Mouse (Mus musculus) limb, embryonic 10.5 days (tissue): Measurements from ENCODE around the gene Sgms2. TPM values are rescaled to one million over a fixed set of nuclear protein-coding genes. Genes with fewer than 3 reads are reported as not detected.
"Not testable (repeated sequence)": the region's sequence is repeated elsewhere in the genome, so short reads cannot be mapped to it uniquely, and the experiment has no call there.

ENCODE experiments used
- DNase-seq: peaks from one replicate; pipeline ENCODE4 v3.0.0-alpha.2; 2017; ENCODE audit warnings: low spot score
- H3K27ac ChIP-seq: fragments of 300-500 bp; sonication (generic); 2 replicates; pipeline ENCODE4 v1.5.1; 2016; ENCODE audit warnings: mild to moderate bottlenecking
- H3K27me3 ChIP-seq: fragments of 300-500 bp; sonication (generic); 2 replicates; pipeline ENCODE4 v1.6.1; 2016; ENCODE audit warnings: low read depth, mild to moderate bottlenecking; ENCODE audit not compliant: poor library complexity, severe bottlenecking
- H3K36me3 ChIP-seq: fragments of 300-500 bp; sonication (generic); 2 replicates; pipeline ENCODE4 v1.6.1; 2016; ENCODE audit warnings: mild to moderate bottlenecking, moderate library complexity
- H3K4me1 ChIP-seq: fragments of 300-500 bp; sonication (generic); 2 replicates; pipeline ENCODE4 v1.6.1; 2016
- H3K4me3 ChIP-seq: fragments of 300-500 bp; sonication (generic); 2 replicates; pipeline ENCODE4 v1.5.1; 2016; ENCODE audit warnings: mild to moderate bottlenecking, moderate library complexity
- H3K9me3 ChIP-seq: fragments of 300-500 bp; sonication (generic); replicated peaks from 2 replicates; pipeline ENCODE4 v1.6.1; 2016; ENCODE audit warnings: mild to moderate bottlenecking
- WGBS: fragments of 180-500 bp; shearing (Covaris S2); methylation state at CpG from one replicate; pipeline ENCODE4 v1.1.7; 2016; 5-methylcytosine and 5-hydroxymethylcytosine counted together
- polyA plus RNA-seq: library from polyadenylated mRNA; unstranded; fragments of >200 nt; fragmentation: Nextera tagmentation; extraction: Ambion mirVana; gene quantifications from 2 replicates; pipeline ENCODE4 v1.2.1, GENCODE M21; 2016

Sgms2 gene
- polyA plus RNA-seq, 1 experiment from 2014 or later = 1.3 TPM

DNA sequence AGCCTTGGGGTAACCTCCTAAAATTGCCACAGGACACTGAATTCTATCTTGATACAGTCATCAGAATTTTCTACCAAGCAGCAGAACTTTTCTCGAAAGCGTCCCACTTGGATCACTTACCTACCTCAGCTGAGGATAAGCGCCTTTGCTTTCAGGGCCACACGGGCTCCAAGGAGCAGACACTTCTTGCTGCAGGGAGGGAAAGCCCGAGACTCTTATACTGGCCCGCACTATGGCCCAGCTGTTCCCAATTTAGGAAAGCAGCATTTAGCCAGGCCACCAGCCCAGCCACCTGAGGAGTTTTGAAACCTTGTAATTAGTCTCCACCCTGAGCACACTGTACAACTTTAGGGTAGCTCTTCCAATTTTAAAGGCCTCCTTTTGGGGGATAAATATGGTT, 147.9 kb downstream of the Sgms2 start:
- no peak overlapping the region for H3K4me3 ChIP-seq
- 34% methylated on average over 6 of the region's 6 CpGs for WGBS
- H3K4me1 ChIP-seq = peaks cover 35% of the 10 kb centered on the region
- no peaks in the 10 kb centered on the region for H3K9me3 ChIP-seq
- H3K27ac ChIP-seq = peak overlapping the region; percentile 51
- no peaks in the 10 kb centered on the region for H3K36me3 ChIP-seq
- H3K27me3 ChIP-seq = no peaks in the 10 kb centered on the region
- DNase-seq = peak; percentile 70

DNA sequence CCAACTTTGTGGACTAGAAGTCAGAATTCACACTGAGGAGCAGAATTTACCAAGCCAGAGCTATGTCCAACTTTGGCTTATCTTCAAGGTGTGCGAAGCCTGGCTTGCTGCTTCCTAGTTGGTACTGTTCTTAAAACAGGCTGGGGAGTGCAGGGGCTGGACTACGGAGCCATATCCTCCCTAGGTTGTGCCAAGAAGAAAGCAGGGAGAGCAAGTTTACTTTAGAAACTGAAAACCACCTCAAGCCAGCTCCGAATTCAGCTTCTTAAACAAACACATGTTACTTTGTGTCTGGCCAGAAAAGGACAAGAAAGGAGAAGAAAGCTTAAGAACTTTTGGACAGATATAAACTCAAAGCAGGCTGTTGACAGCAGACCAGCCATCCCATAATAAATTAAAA, 150.3 kb downstream of the Sgms2 start:
- no peaks in the 10 kb centered on the region for H3K36me3 ChIP-seq
- DNase-seq = no peak
- H3K9me3 ChIP-seq = no peaks in the 10 kb centered on the region
- H3K4me1 ChIP-seq = peaks cover 37% of the 10 kb centered on the region
- peak overlapping the region; percentile 58 for H3K27ac ChIP-seq
- 72% methylated on average over 3 of the region's 3 CpGs for WGBS
- H3K4me3 ChIP-seq = no peak overlapping the region
- H3K27me3 ChIP-seq = no peaks in the 10 kb centered on the region

DNA sequence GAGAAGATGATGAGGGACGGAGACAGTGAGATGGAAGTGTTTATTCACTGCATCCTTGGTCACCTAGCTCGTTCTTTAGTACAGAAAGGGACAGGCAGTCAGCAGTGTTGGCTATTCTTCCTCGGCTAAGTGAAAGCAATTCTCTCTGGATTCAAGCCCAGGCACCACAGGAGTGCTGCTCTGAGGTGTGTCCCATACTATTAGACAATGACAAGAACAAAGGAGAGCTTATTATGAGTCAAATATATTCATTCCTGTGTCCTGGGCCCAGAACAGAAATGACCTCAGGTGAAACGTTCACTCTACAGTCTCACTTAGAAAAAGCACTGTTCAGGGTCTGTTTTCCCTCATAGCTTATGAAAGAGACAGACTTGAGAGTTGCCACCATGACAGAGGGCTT, 151.9 kb downstream of the Sgms2 start:
- H3K27ac ChIP-seq = no peak overlapping the region
- H3K27me3 ChIP-seq = no peaks in the 10 kb centered on the region
- H3K4me3 ChIP-seq = no peak overlapping the region
- no peaks in the 10 kb centered on the region for H3K36me3 ChIP-seq
- H3K9me3 ChIP-seq = no peaks in the 10 kb centered on the region
- WGBS = 90% methylated on average over 4 of the region's 4 CpGs
- H3K4me1 ChIP-seq = peaks cover 48% of the 10 kb centered on the region
- DNase-seq = no peak

DNA sequence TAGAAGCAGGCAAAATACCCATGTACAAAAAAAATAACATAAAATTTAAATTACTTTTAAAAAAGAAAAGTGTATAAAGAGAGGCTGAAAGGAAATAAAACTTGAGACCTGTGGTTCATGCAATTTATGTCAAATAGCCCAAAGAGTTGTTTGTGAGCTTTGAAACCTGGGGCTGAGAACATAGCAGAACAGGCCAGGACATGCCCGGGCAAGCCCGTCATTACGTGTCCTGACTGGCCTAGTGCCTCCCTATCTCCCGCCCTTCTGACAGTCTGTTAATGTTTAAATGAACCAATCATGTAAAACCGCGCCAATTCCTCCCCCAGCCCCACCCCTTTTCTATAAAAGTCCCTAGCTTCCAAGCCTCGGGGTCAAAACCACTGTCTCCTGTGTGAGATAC, 153.5 kb downstream of the Sgms2 start:
- H3K27ac ChIP-seq, H3K36me3 ChIP-seq, DNase-seq, H3K27me3 ChIP-seq, H3K4me3 ChIP-seq, H3K9me3 ChIP-seq: not testable (repeated sequence)
- H3K4me1 ChIP-seq = peaks cover 48% of the 10 kb centered on the region
- WGBS = 98% methylated on average over 7 of the region's 7 CpGs

DNA sequence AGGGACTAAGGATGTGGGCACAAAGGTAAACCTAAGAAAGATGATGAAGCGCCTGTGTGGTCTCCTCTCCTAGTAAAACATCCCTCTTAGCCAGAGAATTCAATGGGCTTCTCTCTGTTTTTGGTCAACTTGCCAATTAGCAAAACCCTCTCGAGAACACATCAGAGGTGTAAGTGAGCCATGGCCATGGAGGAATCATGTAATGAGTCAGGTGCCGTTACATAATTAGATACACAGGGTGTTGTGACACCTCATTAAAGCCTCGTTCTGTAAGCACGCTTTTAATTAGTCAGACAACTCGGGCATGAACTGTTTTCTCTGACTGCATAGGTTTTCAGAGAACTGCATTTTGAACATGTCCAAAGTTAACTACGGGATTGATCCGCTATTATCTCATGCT, 154.6 kb downstream of the Sgms2 start:
- H3K4me3 ChIP-seq = no peak overlapping the region
- H3K27ac ChIP-seq = no peak overlapping the region
- H3K27me3 ChIP-seq = 0 out of 2 replicates have a peak, but pooled peaks cover 2% of the 10 kb centered on the region
- H3K4me1 ChIP-seq = peaks cover 47% of the 10 kb centered on the region
- no peaks in the 10 kb centered on the region for H3K9me3 ChIP-seq
- H3K36me3 ChIP-seq = no peaks in the 10 kb centered on the region
- no peak for DNase-seq
- WGBS = 73% methylated on average over 8 of the region's 8 CpGs

DNA sequence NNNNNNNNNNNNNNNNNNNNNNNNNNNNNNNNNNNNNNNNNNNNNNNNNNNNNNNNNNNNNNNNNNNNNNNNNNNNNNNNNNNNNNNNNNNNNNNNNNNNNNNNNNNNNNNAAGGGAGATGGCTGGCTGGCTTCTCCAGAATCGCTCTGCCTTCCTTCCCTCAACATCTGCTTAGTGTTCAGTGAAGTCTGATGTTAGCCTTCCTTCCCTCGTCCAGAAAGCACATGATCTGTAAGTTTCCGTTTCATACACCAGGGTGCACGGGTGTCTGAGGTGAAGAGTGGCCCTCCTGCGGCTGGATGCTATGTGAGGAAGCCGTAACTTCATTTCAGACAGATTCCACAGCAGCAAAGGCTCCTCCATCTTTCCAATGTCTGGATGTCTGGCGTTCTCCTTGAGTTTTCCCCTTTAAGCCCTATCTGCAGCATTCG, 156.1 kb downstream of the Sgms2 start:
- 0 out of 2 replicates have a peak, but pooled peaks cover 2% of the 10 kb centered on the region for H3K27me3 ChIP-seq
- no peak for DNase-seq
- peak overlapping the region; percentile 34 for H3K4me3 ChIP-seq
- 58% methylated on average over 8 of the region's 8 CpGs for WGBS
- peaks cover 41% of the 10 kb centered on the region for H3K4me1 ChIP-seq
- no peaks in the 10 kb centered on the region for H3K36me3 ChIP-seq
- peak overlapping the region; percentile 63 for H3K27ac ChIP-seq
- no peaks in the 10 kb centered on the region for H3K9me3 ChIP-seq

DNA sequence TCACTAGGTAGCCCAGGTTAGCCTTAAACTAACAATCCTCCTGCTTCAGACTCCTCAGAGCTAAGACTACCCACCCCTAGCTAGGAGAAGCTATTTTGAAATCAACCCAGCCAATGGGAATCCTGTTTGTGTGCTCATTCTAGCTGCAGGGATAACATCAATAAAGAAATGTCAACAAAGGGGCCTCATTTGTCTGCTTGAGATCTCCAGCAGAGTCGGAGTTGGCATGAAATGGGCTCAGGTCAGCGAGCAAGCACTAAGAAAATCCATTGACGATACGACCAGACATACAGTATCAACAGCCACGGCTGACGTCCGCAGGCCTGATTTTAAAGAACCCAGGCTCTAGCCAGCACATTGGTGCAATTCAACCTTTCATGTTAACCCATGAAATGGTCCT, 164.0 kb downstream of the Sgms2 start:
- no peak overlapping the region for H3K4me3 ChIP-seq
- H3K27ac ChIP-seq = no peak overlapping the region
- 79% methylated on average over 7 of the region's 7 CpGs for WGBS
- H3K27me3 ChIP-seq = no peaks in the 10 kb centered on the region
- no peak for DNase-seq
- peaks cover 10% of the 10 kb centered on the region; the same call in 1 of the 2 replicates for H3K4me1 ChIP-seq
- no peaks in the 10 kb centered on the region for H3K9me3 ChIP-seq
- no peaks in the 10 kb centered on the region for H3K36me3 ChIP-seq

DNA sequence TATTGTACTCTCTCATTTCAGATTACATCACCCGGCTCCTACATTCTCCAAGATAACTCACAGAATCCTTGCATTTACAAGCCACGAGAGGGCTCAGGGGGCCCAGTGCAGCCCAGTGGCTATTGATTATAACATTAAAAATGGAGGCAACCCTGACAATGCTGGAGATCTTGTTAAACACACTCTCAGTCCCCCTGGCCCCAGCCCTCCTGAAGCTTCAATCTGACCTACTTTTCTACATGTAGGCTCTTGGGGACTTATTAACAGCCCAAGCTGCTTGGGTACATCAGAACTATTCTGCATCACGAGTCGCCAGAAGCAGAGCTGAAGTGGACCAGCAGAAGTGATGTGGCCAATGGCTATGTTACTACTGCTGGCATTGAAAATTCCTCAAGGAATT, 164.6 kb downstream of the Sgms2 start:
- no peak overlapping the region for H3K27ac ChIP-seq
- no peak for DNase-seq
- H3K4me1 ChIP-seq = peaks cover 11% of the 10 kb centered on the region; the same call in 1 of the 2 replicates
- WGBS = 94% methylated on average over 4 of the region's 4 CpGs
- H3K27me3 ChIP-seq = no peaks in the 10 kb centered on the region
- H3K36me3 ChIP-seq = no peaks in the 10 kb centered on the region
- no peak overlapping the region for H3K4me3 ChIP-seq
- H3K9me3 ChIP-seq = no peaks in the 10 kb centered on the region

DNA sequence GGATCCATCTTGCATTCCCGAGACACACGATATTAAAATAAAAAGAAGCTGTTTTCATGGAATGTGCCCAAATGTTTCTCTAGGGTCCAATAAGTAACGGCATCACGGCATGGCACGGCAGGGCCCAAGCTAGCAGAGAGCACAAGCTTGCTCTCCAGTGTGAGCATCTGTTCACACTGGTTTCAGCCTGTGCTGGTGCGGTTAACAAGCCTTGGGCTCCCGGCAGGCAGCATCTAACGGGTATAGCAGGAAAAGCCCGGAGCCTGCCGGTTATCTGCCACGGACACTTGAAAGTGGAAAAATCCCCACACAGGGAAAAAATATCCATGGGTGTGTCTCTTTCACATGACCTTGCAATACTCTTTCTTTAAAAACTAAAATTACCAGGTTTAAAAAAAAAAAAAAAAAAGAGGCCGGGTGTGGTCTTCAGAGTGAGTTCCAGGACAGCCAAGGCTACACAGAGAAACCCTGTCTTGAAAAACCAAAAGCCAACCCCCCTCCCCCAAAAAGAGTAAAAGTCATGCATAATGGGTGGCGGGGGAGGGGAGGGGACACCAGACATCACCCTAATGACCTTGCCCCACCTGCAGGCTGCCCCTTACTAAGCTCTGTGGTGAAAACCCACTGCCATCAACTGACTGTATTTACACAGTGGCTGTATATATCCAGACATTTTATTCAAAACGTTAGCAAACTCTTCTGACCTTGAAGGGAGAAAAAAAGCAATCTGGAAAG, 169.0 kb downstream of the Sgms2 start:
- Histone ChIP-seq H3K27ac (no peak overlapping the region), H3K4me3 (no peak overlapping the region), H3K36me3 (no peaks in the 10 kb centered on the region), H3K27me3 (peaks cover 6% of the 10 kb centered on the region; the same call in 1 of the 2 replicates), H3K9me3 (no peaks in the 10 kb centered on the region), H3K4me1 (peaks cover 13% of the 10 kb centered on the region)
- no peak for DNase-seq
- WGBS = 74% methylated on average over 14 of the region's 14 CpGs

DNA sequence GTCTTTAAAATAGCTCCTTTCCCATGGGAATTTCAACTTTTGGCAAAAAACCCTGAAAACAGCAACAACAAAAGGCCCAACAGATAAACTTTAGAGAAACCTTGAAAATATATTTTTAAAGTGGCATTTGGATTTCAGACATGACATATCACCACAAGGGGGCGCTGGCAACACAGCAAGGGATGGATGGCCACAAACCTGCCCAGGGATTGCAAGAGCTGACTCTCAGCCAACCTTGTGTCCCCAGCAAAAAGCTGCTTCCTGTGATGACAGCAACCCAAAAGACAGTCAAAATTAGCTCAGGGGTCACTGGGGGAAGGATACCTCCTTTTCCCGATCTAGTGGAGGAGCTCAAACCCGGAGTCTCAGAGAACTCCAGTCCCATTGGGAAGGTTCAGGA, 171.0 kb downstream of the Sgms2 start:
- Histone ChIP-seq H3K27ac (no peak overlapping the region), H3K27me3 (peaks cover 6% of the 10 kb centered on the region; the same call in 1 of the 2 replicates), H3K4me3 (no peak overlapping the region), H3K36me3 (no peaks in the 10 kb centered on the region), H3K9me3 (no peaks in the 10 kb centered on the region), H3K4me1 (peaks cover 26% of the 10 kb centered on the region)
- peak; percentile 91 for DNase-seq
- WGBS = 9% methylated on average over 3 of the region's 3 CpGs

DNA sequence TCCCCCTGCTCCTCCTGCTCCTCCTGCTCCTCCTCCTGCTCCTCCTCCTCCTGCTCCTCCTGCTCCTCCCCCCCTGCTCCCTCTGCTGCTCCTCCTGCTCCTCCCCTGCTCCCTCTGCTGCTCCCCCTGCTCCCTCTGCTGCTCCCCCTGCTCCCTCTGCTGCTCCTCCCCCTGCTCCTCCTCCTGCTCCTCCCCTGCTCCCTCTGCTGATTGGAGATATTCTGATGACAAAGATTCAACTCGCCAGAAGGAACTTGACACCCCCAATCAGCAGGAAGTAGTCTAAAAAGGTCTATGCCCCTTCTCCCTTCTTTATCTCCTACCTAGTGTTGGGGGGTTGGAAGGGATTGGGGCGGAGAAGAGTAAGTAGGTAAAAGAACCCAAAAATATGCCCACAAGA, 173.0 kb downstream of the Sgms2 start:
- Histone ChIP-seq H3K27me3 (peaks cover 6% of the 10 kb centered on the region; the same call in 1 of the 2 replicates), H3K4me3 (no peak overlapping the region), H3K4me1 (peaks cover 27% of the 10 kb centered on the region), H3K27ac (no peak overlapping the region), H3K9me3 (no peaks in the 10 kb centered on the region), H3K36me3 (no peaks in the 10 kb centered on the region)
- DNase-seq = no peak
- WGBS = 56% methylated on average over 2 of the region's 2 CpGs

DNA sequence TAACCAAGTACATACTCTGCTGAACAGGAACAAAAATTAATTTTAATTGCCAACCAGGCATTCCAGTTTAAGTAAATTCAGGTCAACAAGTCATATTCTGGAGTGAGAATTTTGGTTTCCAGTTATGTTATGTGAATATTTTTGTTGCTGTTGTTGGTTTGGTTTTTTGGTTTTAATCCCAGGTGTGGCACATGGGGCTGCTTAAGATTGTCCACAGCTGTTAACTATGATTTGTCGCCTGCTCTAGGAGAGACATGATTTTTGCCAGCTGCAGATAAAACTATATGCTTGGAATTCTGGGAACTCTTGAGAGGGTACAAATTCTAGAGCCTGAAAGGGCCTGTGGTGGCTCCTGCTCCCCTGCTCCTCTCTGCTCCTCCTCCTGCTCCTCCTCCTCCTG, 174.1 kb downstream of the Sgms2 start:
- H3K4me3 ChIP-seq = no peak overlapping the region
- peaks cover 6% of the 10 kb centered on the region; the same call in 1 of the 2 replicates for H3K27me3 ChIP-seq
- no peak for DNase-seq
- H3K36me3 ChIP-seq = no peaks in the 10 kb centered on the region
- 83% methylated on average over 1 of the region's 1 CpGs for WGBS
- H3K4me1 ChIP-seq = peaks cover 22% of the 10 kb centered on the region
- H3K27ac ChIP-seq = no peak overlapping the region
- no peaks in the 10 kb centered on the region for H3K9me3 ChIP-seq

DNA sequence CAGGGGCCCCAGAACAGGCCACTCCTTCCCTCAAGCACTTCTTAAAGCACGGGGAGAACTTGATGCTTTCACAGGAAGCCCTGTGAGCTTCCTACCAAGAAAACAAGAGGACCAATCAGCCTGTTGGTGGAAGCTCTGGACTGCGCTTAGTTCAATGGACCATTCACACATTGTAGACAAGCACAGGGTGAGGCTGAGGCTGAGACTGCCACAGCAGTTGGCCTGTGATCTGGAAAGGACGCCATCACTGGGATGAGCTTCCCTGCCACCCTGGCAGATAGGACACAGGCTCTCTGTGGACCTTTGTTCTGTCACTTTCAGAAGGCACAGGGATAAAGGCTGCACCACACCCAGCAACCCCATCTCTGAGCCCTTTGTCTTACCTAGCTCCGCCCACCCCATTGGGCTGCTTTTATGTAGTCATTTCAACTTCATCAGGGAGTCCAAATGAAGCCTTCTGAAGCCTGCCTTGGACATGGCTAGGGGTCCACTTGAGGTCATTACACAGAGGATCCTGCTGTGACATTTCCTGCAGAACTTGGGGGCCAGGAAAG, 175.2 kb downstream of the Sgms2 start:
- no peaks in the 10 kb centered on the region for H3K36me3 ChIP-seq
- no peak for DNase-seq
- H3K4me3 ChIP-seq = 0 out of 2 replicates have a peak overlapping the region, but pooled peaks have one; percentile 1
- peak overlapping the region; percentile 76 for H3K27ac ChIP-seq
- H3K4me1 ChIP-seq = peaks cover 19% of the 10 kb centered on the region
- H3K27me3 ChIP-seq = peaks cover 6% of the 10 kb centered on the region; the same call in 1 of the 2 replicates
- no peaks in the 10 kb centered on the region for H3K9me3 ChIP-seq
- WGBS = 55% methylated on average over 4 of the region's 4 CpGs
